Mouse (Mus musculus): ENCODE measurements around the gene Mthfd1. TPM values are rescaled to one million over a fixed set of nuclear protein-coding genes. Genes with fewer than 3 reads are reported as not detected.

Gene Mthfd1
- total RNA-seq, 2 experiments from 2014 or later = 28.0 to 30.2 TPM

DNA sequence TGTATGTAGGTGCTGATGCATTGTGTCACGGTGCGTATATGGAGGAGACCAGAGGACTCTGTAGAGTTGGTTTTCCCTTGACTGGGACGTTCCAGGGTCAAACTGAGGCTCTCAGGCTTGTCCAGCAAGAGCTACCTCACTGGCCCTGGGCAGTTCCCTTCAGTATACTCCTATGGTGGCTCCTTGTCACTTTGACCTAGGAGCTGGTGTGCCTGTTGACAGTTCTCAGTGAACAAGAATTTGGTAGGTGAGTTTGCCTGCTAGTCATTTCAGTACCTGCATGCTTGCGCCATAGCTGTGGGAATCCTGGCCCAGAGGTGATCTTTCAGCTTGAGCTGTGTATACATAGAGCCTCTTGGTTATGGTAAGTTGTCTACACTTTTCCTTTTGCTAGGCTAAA is 7.8 kb downstream of the Mthfd1 start:
- DNase-seq = no peak

DNA sequence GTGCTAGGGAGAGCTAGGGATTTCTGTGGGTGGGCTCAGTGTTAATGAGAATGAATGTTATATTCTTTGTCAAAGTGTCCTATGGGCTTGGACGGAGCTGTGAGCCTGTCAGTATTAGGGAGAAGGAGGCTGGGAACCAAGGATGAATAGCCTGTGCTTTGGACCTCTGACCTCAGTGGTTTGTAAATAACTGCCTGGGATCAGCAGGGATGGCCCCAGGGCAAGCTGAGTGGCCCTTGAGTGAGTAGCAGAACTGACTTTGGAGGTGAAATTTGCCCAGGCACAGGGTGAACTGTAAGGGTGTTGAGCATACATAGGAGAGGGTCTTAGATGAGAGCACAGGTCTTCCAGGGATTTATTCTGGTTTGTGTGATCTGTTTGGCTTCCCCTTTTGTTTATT is 8.8 kb downstream of the Mthfd1 start:
- no peak for DNase-seq

DNA sequence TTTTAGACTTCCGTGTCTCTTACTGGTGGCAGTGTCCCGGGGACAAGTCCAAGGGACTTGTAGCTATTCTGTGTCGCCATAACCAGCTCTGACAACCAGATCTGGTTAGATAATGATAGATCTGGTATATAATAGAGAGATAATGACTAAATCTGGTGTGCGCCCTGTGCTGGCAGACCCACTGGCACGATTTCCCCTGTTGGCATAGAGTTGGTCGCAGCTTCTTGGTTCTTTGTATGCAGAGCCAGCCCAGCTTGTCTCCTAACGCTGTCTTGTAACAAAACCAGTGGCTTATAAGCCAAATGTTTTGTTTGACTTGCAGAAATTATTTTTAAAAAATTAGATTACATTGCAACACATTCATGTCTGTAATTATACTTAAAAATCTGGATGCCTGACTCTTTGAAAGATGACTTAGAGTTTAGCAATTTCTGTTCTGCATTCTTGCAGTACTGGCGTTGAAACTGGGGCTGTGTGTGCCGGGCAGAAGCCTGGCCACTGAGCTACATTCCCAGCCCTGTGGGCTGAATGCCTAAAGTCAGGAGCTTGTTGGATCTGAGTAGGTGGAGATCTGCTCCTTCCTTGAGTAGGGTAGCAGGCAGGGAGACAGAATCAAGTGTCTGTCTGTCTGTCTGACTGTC is 9.3 kb downstream of the Mthfd1 start:
- peak; percentile 53 for DNase-seq

DNA sequence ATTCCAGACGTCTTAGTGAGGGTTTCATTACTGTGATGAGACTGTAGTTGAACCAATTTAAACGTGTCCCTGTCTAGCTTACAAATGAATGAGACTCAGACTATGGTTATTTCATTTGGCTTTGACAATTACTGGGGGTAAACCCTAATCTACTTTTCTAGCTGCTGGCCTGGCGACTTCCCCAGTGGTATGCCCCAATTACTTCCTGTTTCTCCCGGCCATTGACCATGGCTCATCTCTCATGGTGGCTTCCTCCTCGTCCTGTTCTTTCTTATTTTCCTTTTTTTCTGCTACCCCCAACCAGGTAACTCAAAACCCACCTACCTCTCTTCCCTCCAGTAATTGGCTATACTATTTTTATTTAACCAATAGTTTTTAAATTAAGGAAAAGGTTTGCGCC is 9.9 kb downstream of the Mthfd1 start:
- DNase-seq = no peak

DNA sequence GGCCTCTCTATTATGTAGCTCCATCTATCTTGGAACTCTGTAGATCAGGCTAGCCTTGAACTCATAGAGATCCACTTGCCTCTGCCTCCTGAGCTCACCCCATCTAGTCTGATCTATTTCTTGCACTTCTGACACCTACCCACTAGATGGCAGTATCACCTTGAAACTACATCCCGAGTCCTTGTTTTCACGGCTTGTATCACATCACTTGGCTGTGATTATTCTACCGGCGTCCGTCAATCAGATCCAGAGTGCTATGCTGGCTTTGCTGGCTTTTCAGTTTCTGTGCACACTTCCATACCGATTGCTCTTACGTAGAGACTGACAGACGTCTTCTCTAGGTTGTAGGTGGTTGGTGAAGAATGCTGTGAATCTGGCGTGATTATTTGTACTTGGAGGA is 11.8 kb downstream of the Mthfd1 start:
- DNase-seq = no peak

DNA sequence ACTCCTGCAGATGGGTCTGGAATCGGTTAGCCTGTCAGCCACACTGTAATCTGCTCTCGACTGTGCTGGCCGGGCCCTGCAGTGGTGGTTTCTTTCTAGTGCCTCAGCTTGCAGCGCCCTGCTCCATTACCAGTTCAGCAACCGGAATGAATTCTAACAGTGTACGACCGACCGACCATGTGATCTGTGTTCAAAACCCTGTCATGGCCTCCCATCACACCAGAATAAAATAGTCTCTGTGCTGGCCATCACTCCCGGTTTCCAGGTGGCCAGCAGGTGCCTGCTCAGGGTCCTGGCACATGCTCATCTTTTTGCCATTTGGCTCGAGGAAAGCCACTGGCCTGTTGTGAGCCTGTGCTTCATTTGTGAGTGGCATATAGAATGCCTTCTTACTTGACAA is 13.6 kb downstream of the Mthfd1 start:
- DNase-seq = no peak

DNA sequence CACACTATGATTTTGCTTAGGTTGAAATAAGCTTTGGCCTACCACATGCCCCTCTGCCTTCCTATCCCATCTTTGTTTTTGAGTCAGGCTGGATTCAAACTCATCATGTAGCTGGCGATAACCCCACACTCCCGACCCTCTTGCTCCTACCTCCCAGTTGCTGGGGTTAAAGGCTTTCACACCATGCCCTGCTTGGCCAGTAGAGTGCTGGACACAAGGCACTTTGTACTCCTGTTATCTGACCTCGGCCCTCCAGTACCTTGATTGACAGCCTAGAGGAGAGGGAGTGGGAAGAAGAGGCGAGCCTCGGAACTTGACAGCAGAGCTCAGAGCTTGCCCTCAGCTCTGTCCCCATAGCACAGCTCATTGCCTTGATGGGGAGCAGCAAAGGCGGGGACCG is 14.1 kb downstream of the Mthfd1 start:
- DNase-seq = no peak

DNA sequence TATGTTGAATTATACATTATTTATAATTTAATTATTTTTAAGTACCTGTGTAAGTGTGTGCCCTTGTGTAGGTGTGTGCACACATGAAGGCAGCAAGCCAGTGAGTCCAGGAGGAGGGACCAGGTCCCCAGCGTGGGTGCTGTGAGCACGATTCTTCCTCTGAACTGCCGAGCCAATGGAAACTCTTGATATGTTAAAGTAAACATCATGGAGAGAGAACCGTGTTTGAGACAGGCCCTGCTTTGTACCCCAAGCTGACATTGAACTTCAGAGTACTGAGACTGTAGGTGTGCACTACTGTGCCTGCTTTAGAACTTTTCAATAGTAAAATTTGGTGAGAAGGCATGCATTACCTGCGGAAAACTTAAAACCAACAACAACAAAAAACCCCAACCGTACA is 16.4 kb downstream of the Mthfd1 start:
- DNase-seq = no peak

DNA sequence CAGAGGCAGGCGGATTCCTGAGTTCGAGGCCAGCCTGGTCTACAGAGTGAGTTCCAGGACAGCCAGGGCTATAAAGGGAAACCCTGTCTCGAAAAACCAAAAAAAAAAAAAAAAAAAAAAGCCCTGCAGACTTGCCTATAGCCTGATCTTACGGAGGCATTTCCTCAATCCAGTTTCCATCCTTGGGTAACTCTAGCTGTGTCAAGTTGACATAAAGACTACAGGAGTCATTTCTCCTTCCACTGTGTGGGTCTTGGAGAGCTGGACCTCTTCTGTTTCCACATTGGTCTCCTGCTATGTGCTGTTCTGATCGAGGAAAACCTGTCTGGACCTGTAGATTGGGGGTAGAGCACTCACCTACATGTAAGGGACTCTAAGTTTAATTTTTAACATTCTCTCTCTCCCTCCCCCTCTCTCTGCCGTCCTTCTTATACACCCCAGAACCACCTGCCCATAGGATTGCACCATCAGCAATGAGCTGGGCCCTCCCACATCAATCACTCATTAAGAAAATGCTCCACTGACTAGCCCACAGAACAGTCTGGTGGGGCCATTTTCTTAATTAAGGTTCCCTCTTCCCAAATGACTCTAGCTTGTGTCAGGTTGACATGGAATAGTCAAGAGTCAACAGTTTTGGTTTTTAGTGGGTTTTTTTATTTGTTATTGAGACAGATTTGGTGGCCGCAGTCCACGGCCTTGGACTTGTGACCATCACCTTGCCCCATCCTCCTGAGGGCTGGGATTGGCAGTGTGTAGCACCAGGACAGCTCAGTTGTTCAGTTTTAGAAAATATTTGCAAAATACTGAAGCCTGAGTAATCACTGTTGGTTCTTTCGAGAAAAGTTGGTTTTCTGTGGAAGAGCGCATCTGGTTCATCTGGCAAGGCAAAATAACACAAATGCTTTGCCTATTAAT is 17.8 kb downstream of the Mthfd1 start:
- DNase-seq = no peak

DNA sequence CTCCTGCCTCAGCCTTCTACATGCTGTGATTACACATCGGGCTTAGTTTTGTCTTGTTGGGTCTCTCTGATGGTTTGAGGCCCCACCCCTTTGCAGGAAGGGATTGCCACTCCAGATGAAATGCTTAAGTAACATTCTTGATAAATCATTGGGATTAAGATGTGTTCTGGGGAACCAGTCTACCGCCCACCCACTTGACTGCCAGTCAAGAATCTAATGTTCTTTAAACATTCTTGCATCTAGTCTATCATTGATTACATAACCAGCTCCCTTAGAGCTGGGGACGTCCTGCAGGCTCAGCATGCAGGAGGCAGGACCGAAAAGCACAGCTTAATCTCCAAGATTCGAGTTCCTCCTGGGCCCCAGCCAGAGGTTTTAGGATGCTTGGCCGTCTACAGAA is 23.1 kb downstream of the Mthfd1 start:
- no peak for DNase-seq

DNA sequence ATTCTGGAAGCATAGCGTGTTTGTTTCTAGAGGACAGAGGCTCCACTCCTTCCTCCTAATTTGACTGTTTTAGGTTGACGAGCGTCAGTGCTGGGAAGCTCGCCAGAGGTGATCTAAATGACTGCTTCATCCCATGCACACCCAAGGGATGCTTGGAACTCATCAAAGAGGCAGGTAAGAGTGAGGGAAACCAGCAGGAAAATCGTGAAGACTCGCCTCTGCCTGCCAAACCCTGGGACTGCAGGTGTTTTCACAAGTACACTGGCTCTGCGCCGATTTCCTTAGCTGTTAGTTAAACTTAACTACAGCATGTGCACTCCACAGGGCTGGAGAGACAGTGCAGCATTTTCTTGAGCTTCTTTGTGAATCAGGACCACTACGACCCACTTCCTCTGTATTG is 25.5 kb downstream of the Mthfd1 start:
- DNase-seq = no peak

DNA sequence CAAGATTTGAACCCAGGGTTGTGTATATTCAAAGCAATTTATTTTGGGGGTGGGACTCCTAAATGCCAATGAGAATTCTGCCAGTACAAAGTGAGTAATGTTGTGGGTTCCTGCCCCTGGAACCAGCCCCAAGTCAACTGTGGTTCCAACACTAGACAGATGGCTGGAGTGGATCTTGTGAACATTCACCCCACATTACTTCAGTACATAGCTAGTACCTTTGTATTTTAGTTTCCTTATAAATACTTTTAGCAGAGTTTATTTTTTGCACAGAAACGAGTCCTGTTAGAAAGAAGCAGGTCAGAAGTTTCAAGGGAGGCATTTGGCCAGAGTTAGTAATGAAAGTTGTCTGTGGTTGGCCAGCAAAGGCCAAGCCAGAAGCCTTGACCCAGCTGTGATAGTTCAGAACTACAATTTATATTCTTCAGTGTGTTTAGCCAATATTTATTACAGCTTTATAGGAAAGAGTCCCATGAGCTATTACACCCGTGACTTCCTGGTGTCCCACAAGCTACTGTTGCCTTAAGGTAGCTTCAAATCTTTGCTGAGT is 26.1 kb downstream of the Mthfd1 start:
- DNase-seq = no peak

DNA sequence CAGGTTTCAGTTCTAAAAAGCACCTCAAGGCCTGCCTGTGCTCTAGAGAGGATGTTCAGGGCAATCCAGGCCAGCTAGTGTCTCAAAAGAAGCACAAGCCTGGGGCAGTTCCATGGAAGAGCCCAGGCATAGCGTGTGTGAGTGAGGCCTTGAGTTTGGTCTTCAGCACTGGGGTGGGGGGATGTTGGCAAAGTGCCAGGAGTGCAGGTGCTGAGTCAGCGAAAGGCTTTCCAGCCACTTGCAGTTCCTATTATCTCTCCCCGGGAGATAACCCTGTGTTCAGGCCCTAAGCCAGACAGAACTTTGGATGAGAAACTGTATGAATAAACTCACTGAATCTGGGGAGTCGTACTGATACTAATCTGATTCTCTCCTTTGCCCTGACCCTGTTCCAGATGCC is 27.0 kb downstream of the Mthfd1 start:
- DNase-seq = no peak

DNA sequence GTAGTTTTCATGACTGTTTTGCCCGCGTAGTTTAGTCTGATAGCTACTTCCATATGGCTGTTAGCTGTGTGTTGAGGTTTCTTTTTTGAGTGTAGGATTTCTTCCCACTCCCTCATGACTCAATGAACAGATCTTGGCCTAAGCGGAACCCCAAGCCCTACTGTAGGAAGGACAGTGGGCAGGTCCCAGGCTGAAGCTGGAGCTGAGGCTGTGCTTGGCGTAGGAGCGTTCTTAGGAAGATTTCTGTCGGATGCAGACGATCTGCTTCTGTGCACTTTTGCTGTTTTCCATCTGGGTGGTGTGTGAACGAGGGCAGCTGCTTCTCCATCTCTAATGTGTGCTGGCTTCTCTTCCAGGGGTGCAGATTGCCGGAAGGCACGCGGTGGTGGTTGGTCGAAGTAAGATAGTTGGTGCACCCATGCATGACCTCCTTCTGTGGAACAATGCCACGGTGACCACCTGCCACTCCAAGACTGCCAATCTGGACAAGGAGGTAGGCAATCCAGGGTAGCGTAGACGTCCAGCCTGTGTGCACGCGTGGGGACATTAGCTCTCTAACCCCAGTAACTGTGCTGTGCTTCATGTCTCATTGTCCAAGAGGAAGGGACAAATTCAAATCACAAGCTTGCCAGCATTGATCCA is 27.6 kb downstream of the Mthfd1 start:
- DNase-seq = no peak

DNA sequence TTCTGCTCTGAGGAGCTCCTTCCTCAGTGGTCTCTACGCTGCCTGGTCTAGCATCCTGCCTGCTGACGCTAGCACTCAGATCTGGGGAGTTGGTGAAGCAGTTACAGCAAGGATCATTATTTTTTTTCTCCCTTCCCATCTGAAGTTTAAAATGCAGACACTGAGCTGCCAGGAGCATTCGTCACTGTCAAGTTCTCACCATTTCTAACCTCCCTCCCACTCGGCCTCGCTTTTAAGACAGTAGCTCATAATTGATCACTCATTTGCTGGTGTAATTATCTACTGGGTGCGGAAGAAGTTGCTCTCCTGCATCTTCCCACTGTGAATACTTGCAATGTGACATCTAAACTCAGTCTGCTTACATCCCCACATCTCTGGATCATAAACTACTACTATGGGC is 30.3 kb downstream of the Mthfd1 start:
- no peak for DNase-seq

DNA sequence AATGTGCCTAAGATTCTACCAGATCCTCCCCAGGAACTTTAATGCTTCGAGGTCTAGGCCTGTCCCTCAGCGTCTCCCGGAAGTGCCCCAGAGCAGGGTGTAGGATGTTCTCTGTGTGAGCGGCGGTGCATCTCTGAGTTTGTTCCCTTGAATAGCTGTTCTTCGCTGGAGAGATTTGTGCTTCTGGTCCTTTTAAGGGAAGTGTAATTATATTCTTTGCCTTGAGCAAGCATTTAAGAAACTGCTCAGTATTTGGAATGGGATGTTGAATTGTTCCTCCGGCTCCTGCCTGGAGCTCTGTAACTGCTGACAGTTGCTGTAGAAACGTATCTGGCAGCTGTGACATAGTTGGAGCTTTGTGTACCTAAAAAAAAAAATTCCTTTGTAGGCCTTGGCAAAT is 32.9 kb downstream of the Mthfd1 start:
- DNase-seq = no peak

DNA sequence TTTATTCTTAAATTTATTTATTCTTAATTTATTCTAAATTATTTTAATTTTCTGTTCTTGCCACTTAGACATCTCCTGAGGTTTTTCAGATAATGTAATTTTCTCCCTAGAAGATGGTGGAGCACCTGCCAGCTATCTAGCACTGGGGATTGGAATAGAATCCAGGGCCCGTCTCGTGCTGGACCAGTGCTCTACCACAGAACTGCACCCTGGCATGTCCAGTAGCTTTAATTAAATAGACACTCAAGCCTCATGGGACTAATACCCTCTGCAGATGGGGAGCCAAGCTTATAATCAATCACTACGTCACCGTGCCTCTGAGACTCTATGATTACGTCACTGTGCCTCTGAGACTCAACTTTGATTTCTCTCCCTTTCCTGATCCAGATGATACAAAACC is 33.4 kb downstream of the Mthfd1 start:
- no peak for DNase-seq

DNA sequence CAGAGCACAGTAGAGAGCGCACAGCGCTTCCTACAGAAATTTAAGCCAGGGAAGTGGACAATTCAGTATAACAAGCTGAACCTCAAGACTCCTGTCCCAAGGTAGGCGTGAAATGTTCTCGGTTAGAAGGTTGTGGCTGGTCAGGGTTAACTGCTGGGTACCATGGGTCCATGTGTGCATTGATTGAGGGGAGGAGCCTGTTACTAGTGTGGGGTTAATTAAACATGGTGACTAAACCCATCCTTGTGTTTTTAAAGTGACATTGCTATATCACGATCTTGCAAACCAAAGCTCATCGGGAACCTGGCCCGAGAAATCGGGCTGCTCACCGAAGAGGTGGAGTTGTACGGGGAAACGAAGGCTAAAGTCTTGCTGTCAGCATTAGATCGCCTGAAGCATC is 34.3 kb downstream of the Mthfd1 start:
- no peak for DNase-seq

DNA sequence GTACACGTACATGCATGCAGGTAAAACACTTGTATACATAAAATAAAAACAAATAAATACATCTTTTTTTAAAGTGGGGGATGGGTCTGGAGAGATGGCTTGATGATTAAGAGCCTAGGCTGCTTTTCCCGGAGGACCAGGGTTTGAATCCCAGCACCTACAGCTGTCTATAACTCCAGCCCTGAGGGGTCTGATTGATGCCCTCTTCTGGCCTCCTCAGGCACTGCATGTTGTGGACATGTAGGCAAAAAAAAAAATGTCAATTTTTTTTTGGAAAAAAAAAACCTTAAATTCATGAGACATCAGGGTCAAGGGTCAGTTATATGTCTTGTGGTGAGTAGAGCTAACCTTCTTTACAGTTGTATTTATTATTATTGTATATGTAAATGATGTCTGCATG is 35.2 kb downstream of the Mthfd1 start:
- no peak for DNase-seq

DNA sequence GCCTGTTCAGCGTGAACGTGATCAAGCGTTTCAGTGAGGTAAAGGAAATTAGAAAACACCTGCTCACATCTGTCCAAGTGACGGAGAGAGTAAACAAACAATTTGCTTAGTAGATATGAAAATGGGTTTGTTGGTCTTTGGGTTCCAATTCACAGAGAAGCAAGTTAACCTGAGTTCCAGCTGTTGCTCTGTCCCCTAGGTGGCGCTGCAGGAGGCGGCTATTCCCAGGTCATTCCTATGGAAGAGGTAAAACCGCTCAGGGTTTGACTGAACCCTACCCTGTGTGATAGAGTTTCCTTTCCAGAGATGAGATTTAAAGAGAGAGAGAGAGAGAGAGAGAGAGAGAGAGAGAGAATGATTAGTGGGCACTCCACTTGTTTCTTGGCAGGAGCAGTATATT is 38.1 kb downstream of the Mthfd1 start:
- no peak for DNase-seq

DNA sequence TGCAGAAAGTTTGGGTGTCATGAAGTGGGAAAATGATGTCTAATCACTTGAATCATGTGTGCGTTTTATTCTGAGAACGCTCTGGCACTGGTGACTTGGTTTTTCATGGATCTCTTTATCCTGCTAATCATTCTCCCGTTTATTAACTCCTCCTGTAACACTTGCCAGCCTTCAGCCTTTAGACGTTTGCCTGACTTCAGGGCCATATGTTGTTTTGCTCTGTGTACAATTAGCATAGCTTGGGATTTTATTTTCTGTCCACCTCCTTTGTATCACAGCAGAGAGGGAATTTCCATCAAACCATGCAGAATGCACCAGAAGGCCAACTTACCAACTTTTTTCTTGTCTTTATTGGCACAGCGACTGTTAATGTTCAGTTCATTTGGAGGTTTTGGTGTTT is 42.7 kb downstream of the Mthfd1 start:
- no peak for DNase-seq

DNA sequence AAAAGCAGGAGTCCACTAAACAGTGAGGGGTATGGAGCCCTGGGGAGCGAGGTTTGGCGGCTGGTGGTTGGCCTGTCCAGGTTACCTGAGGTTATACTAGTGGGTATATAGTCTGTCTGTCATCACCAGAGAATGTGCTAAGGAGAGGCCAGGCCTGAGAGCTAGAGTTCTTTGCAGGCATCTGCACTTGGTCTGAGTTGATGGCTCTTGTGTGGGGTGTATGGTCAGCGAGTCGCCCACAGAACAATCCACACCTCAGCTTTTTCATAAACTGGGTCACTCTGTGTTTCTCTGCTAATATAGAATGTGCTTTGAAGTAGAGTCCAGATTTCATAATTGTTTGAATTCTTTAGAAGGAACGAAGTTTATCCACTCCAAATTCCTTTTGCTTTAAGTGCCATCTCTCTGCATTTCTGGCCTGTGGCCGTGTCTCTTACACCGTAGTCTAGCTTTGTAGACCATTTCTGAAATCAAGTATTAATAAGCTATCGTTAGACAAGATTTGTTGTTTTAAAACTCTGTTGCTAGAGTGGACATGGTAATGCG is 44.3 kb downstream of the Mthfd1 start:
- no peak for DNase-seq

DNA sequence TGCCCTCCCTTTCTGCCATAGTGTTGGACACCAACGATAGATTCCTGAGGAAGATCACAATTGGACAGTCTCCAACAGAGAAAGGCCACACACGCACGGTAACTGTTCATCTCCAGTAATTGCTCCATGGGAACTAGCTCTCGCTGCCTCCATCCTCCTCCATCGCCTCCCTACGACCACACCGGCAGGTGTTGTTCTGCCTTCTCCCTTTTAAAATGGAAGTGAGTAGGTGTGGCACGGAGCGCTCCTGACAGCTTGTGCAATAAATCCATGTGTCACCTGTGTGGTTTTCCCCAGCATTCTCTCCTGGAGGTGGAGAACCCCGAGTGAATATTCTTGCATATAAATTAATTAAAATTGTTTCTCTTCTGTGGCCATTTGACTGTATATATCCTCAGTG is 45.3 kb downstream of the Mthfd1 start:
- no peak for DNase-seq
